Mouse (Mus musculus): Measurements from ENCODE around the gene Krtap1-4.

Krtap1-4 gene

GRCm38 (mm10) chr11:99550765-99551164, 32.7 kb downstream of the Krtap1-4 start, which contains the start of gene Krtap3-3:
Gene Krtap3-3 (minus strand): TSS chr11:99550865.
- DNase-seq (ENCODE audit: extremely low spot score, low spot score) = no peak

GRCm38 (mm10) chr11:99547892-99548291, 35.6 kb downstream of the Krtap1-4 start:
- DNase-seq (ENCODE audit: extremely low spot score, low spot score) = no peak

GRCm38 (mm10) chr11:99539721-99540120, 43.7 kb downstream of the Krtap1-4 start:
- no peak for DNase-seq (ENCODE audit: extremely low spot score, low spot score)

Data from neural tube, embryonic 10.5 days (tissue).